Mouse (Mus musculus) left cerebral cortex, postnatal 4 days (tissue): ENCODE data around the gene Alkbh7. TPM values are rescaled to one million over a fixed set of nuclear protein-coding genes. Genes with fewer than 3 reads are reported as not detected.
A peak's percentile ranks its signal among the peaks of the same experiment; 100 is the strongest.

Experiments used
- DNase-seq: peaks from one replicate; pipeline ENCODE4 v3.0.0-alpha.2; 2022
- intact Hi-C: fragments of 180-260 bp; cut with DNase I; formaldehyde crosslinking; loops from one replicate; pipeline ENCODE4 v1.15.1; 2025
- total RNA-seq, 2 experiments: library from RNA; stranded (reverse); gene quantifications; 2 replicates each; pipeline ENCODE4 v1.2.3; 2021

The Alkbh7 gene
- total RNA-seq, 2 experiments from 2014 or later = 28.2 to 32.3 TPM

GRCm38 (mm10) chr17:57029691-57030090 lies 32.6 kb downstream of the Alkbh7 start:
- DNase-seq = no peak
- intact Hi-C loops = no loop called here

DNA sequence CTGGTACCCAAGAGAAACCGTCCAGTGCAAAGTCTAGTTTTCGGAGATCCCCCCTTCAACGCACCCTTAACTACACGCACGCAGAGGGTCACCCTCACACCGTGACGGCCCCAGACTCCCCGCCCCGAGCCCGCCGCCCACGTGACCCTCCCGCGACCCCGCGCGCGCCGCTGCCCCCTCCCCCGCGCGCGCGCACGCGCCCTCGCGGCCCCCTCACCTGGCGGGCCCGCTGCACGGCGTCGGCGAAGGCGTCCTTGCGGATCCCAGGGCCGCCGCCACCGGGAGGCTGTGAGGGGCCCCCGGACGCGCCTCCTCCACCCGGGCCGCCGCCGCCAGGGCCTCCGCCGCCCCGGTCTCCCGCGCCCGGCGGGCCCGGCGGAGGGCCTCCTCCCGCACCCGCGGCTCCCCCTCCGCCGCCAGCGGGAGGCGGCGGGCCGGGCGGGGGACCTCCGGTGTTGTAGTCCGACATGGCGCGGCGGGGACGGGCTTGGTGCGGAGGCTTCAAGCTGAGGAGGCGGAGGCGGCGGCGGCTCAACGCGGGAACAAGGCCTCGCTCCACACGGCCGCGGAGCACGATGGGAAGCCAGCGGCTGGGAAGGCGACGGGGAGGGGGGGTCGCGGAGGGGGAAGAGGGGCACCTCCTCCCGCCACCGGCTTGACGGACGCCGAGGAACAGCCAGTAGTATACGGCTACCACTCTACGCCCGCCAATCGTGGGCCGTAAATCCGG lies 34.0 kb downstream of the Alkbh7 start, which contains the start of gene Khsrp:
TSS of gene Khsrp (minus strand) at position 592 of the 730 bp plus-strand sequence.
- peak; percentile 99 for DNase-seq

DNA sequence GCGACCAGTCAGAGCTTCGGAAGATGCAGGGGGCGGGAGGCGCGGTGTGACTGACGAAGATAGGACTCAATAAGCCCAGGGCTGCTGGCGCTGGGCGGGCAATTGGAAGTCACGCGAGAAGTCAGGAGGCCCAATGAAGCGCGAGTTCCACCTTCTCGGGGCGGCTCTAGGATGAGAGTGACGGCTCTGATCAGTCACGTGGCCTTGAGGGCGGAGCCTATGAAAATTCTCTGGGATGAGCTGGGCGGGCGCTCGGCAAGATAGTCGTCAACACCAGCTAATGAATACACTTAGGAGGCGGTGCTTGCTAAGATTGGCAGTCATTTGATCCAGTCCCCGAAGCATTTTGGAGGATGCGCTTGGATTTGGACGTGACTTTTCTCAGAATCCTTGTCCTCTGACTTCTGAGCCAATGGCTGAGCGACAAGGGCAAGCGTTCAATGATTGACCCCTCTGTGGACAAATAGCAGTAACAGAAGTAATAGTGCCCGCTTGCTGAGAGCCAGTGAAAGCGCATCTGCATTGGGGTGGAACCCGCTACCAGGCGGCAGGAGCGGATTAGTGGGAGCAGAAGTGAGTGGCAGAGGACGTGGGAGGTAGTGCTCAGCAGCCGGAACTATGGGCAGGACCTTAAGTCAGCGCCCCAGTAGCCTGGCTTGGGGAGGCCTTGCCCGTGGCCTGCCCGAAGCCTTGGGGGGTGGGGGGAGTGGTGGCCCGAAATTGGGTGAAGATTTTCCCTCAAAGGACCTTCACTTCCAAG lies 34.7 kb downstream of the Alkbh7 start:
- DNase-seq = peak; percentile 93
- intact Hi-C loops = no loop called here

More for the DNA sequence above, 34.0 kb downstream of the Alkbh7 start, which contains the start of gene Khsrp:
- intact Hi-C loops = no loop called here

DNA sequence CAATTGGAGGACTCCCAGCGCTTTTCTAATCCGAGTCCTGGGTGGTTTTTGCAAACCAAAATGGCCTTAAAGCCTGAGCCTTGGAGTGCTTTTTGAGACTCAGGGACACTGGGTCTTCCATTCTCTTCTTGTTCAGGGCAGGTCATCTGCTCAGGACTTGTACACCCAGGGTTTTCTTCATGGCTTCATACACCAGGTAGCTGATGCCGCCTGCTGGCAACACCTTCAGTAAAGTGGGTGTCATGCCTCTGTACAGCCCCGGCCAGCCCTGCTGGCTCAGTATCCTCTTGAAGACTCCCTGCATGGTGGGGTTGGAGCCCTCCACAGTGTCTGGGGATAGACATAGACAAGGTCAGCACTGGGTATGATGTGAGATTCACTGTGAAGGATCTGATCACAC lies 35.7 kb downstream of the Alkbh7 start:
- DNase-seq = no peak
- intact Hi-C loops = no loop called here

GRCm38 (mm10) chr17:57038978-57039377 lies 41.8 kb downstream of the Alkbh7 start:
- DNase-seq = no peak
- intact Hi-C loops = no loop called here

- no peak for DNase-seq
- intact Hi-C loops = no loop called here
These were observed 44.4 kb downstream of the Alkbh7 start, which contains the start of gene Slc25a41 for GRCm38 (mm10) chr17:57041554-57041953. Gene Slc25a41, minus strand, starts transcription at chr17:57041654.

DNA sequence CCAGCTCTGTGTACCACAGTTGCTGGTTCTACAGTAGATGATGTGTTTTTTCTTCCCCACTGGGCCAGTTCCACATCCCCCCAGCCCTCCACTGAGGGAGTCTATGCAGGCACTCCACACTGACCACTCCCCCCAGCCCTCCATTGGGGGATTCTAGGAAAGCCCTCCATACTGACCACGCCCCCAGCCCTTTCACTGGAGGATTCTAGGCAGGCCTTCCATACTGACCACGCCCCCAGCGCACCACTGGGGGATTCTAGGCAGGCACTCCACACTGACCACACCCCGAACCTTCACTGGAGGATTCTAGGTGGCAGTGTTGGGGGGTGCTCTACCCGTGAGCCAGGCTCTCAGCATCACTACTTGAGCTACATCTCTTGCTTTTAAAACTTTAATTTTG lies 50.3 kb downstream of the Alkbh7 start:
- intact Hi-C loops = no loop called here
- DNase-seq = peak; percentile 29

- DNase-seq = no peak
- intact Hi-C loops = no loop called here
These were observed 51.7 kb downstream of the Alkbh7 start for GRCm38 (mm10) chr17:57048816-57049215.

Other genes starting within 250 kb of the Alkbh7 start
- gene Nrtn, start 239.8 kb upstream of the Alkbh7 start, total RNA-seq = 1 to 10 TPM; 1.2 to 1.3 TPM
- gene Dus3l, start 232.6 kb upstream of the Alkbh7 start, total RNA-seq = 10 to 100 TPM; 80.0 to 90.4 TPM
- gene Prr22, start 227.1 kb upstream of the Alkbh7 start, total RNA-seq = 1 to 10 TPM; 1.2 TPM
- 1 to 10 TPM; 2.4 to 3.4 TPM for gene Rfx2, start 166.3 kb upstream of the Alkbh7 start, total RNA-seq
- not detected for gene Acsbg2, start 122.9 kb upstream of the Alkbh7 start, total RNA-seq
- gene 1700061G19Rik, start 121.9 kb upstream of the Alkbh7 start, total RNA-seq = under 1 TPM; 0.16 to 0.56 TPM
- 100 to 1,000 TPM; 104 to 114 TPM for gene Mllt1, start 61.9 kb upstream of the Alkbh7 start, total RNA-seq
- not detected for gene Acer1, start 15.2 kb upstream of the Alkbh7 start, total RNA-seq
- 10 to 100 TPM; 46.2 to 49.1 TPM for gene Clpp, start 7.0 kb upstream of the Alkbh7 start, total RNA-seq
- not detected for gene Pspn, start 2.7 kb downstream of the Alkbh7 start, total RNA-seq
- gene Gtf2f1, start 13.9 kb downstream of the Alkbh7 start, total RNA-seq = 10 to 100 TPM; 50.8 to 51.0 TPM
- not detected for gene Gm17949, start 14.1 kb downstream of the Alkbh7 start, total RNA-seq
- gene Khsrp, start 34.2 kb downstream of the Alkbh7 start, total RNA-seq = 100 to 1,000 TPM; 140 to 144 TPM
- not detected for gene Slc25a41, start 44.3 kb downstream of the Alkbh7 start, total RNA-seq
- under 1 TPM; 0.40 to 0.97 TPM for gene Crb3, start 61.8 kb downstream of the Alkbh7 start, total RNA-seq
- 100 to 1,000 TPM; 188 to 219 TPM for gene Slc25a23, start 62.5 kb downstream of the Alkbh7 start, total RNA-seq
- gene Dennd1c, start 81.2 kb downstream of the Alkbh7 start, total RNA-seq = 1 to 10 TPM; 1.2 to 1.4 TPM
- gene Tubb4a, start 90.4 kb downstream of the Alkbh7 start, total RNA-seq = 100 to 1,000 TPM; 308 to 337 TPM
- 1 to 10 TPM; 1.7 to 2.0 TPM for gene Tnfsf9, start 108.0 kb downstream of the Alkbh7 start, total RNA-seq
- gene Cd70, start 152.4 kb downstream of the Alkbh7 start, total RNA-seq = not detected
- not detected for gene Tnfsf14, start 196.8 kb downstream of the Alkbh7 start, total RNA-seq
- gene C3, start 230.8 kb downstream of the Alkbh7 start, total RNA-seq = 1 to 10 TPM in 1 of 2 experiments, under 1 TPM in 1; 0.46 to 1.2 TPM